Mouse (Mus musculus) T-helper 17 cell (primary cell): ENCODE data around the gene Camkk1.

Source experiments
- in situ Hi-C, 2 experiments: fragments of 300-600 bp; cut with MboI, MseI; formaldehyde crosslinking; loops; 1 replicate in 1 of 2; 2 replicates in 1 of 2; pipeline ENCODE4 v1.15.1; 2025; ENCODE audit warnings: high pct_unique_total_duplicates in 2 of 2

The Camkk1 gene

DNA sequence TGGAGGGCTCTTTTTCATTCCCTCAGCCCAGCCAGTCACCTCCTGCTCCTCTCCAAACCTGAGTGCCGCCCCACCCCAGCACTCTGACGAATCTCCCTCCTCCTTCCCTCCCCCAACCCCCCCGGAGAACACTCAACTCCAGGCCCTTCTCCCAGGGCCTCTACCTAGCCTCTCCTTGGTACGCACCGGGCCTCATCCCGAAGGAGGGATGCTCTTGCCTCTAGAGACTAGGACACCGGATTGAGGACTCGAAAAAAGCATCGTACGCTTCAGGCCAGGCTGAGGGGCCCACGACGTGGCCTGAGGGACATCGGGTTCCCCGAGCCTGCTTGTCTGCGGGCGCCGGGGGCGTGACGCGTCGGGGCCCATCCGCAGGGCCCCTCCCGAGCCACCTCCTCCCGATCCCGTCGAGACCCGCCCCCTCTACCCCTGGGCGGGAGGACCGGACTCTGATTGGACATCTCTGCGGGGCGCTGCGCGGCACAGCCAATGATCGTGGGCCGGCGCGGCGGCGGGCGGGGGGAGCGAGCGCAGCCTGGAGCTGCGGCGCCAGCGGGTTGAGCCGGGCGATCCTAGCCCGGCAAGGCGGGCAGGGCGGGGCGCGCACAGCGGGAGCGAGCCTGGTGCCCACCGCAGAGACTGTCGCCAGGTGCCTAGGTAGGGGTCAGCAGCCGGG, at the start of gene Camkk1:
TSS of gene Camkk1 (plus strand) at position 538 of the 676 bp plus-strand sequence.
- in situ Hi-C loops: no loop called here

- in situ Hi-C loops: no loop called here
These were observed 43.8 kb upstream of the Camkk1 start for GRCm38 (mm10) chr11:72974995-72975503.

- in situ Hi-C loops: loop anchor here in 1 of 2 experiments (5.0 kb wide), 1 partner anchor 60 kb away; no protein-coding TSS in a partner anchor
These were observed 36.3 kb upstream of the Camkk1 start for GRCm38 (mm10) chr11:72982516-72982915.

DNA sequence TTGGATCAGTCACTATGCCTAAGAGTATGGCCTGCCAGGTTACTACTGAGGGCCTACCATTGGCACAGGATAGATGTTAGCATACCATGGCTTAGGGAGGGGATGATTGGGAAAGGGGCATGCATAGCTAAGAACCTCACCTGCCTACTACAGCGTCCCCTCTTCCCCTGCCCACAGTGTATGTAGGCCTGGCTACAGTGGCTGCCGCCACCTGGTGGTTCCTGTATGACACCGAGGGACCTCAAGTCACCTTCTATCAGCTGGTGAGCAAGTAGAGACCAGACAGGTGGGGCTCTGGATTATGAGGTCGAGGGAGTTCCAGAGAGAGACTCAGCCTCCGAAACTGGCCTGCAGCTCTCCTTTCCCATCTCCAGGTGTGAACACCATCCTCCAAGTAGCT, 35.5 kb upstream of the Camkk1 start:
- in situ Hi-C loops: loop anchor here in 1 of 2 experiments (5.0 kb wide), 1 partner anchor 61 kb away; no protein-coding TSS in a partner anchor

GRCm38 (mm10) chr11:72986745-72987144, 32.1 kb upstream of the Camkk1 start:
- in situ Hi-C loops: no loop called here

GRCm38 (mm10) chr11:72987234-72987633, 31.6 kb upstream of the Camkk1 start:
- in situ Hi-C loops: no loop called here

DNA sequence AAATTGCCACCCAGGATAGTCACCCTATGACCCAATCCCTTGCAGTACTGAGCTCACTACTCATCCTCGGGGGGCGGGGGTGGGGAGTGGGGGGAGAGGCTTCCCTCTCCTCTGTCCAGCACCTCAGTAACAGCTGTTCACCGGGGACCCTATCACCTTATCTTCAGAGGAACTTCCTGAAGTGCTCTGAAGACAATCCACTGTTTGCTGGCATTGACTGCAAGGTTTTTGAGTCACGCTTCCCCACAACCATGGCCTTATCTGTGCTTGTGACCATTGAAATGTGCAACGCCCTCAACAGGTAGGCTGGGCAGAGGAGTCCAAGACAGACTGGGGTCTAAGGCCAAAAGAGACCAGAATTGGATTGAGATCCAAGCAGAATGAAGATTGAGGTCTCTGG, 31.0 kb upstream of the Camkk1 start:
- in situ Hi-C loops: no loop called here

DNA sequence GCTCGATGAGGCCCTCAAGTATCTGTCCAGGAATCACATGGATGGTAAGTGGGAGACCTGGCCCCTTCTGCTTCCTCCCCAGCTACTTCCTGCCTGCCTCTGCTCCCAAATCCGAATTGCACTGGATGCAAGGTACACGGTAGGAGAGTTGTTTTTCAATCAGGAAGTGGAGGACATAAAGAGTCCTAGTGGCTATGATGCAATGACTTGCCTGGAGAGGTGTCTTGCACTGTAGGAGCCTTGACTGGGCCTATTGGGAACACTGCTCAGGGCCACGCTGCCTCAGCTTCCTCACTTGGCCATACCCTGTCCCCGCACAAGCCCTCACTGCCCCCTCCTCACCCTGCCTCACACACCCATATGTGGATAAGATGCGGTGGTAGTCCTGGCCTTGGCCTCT, 29.8 kb upstream of the Camkk1 start:
- in situ Hi-C loops: no loop called here

GRCm38 (mm10) chr11:72990688-72991087, 28.1 kb upstream of the Camkk1 start:
- in situ Hi-C loops: no loop called here

DNA sequence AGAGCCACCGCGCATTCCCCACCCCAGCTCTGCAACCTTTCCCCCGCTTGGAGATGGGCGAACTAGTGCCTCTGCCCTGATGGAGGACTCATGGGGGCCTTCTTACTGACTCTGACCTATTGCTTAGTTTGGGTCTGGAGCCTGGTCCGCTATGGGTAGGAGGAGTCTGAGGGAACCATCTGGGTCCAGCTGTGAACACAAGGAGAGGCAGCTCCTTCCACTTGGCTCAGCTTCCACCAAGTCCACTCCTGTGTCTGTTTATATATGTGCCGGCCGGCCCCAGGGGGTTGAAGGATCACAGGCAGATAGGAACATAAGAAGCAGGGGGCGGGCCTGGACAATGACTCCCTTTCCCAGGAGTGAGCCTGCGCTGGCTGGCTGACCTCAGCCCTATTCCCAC, 26.8 kb upstream of the Camkk1 start:
- in situ Hi-C loops: no loop called here

GRCm38 (mm10) chr11:72996346-72996745, 22.5 kb upstream of the Camkk1 start:
- in situ Hi-C loops: no loop called here

DNA sequence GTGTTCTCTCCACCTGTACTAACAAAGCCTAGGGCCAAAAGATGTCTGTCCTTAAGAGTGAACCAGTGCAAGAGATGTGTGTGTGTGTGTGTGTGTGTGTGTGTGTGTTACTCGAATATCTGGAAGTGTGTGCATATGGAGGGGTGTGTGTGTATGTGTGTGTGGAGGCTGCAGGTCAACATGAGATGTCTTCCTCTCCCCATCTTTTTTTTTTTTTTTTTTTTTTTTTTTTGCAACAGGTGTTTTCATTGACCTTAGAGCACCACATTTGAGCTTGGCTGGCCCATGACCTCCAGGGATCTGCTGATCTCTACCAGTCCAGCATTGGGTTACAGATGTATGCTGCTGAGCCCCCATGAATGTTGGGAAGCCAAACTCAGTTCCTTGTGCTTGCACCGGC, 22.0 kb upstream of the Camkk1 start:
- in situ Hi-C loops: no loop called here

GRCm38 (mm10) chr11:72997529-72998326, 21.1 kb upstream of the Camkk1 start:
- in situ Hi-C loops: no loop called here

DNA sequence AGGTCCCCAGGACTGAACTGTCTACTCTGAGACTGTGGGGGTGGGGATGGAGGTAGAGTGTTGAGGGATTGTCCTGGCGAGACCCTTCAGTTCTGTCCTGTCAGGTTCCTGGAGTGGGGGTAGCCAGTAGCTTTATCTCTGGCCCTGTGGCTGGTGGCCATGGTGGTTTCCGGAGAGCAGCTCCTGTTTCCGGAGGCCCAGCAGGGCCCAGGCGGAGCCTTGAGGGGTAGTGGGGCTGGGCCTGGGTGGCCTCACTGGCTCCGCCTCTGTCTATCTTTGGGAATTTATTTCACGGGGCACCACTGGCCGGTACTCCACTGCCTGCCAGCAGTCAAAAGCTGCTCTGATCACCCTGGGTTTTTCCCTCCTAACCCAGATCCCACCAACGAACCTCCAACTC, 20.0 kb upstream of the Camkk1 start, which contains the start of gene P2rx1:
TSS of gene P2rx1 (plus strand) at position 333 of the 400 bp plus-strand sequence.
- in situ Hi-C loops: no loop called here

DNA sequence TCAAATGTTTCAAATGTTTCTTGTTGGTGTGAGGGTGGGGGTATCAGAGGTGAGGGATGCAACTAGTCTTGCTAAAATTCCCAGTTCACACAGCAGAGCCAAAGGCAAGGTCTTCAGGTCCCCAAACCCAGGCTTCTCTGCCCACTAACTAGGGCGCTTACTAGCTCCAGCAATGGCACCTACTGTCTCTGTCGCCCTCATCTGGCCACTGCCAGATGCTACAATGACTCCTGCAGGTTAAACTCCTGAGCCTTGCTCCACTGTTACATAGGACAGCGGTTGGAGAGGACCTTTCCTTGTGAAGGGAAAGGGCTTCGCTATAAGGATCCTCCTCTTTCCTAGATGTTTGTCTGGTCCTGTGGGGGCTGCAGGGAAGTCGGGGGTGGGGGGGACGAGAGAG, 17.8 kb upstream of the Camkk1 start:
- in situ Hi-C loops: loop anchor here (5.0 to 10.0 kb wide), 3 partner anchors 36 to 1676 kb away; no protein-coding TSS in a partner anchor

DNA sequence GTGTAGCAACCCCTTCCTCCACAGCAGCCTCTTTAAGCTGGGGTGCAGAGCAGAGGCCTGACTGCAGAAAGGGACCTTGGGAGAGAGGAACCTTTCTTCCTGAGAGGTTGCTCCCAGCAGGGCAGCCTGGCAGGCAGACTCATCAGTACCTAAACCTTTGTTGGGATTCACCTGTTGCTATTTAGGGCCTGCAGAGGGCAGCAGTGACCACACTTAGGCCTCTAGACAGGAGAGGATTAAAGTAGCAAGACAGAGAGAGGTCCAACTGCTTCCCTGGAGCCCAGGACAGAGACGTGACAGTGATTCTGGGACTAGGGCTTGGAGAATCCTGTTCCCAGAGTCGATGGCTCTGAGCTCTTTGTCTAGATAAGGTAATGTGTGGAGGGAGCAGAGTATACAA, 12.4 kb upstream of the Camkk1 start:
- in situ Hi-C loops: loop anchor here in 1 of 2 experiments (10.0 kb wide), 1 partner anchor 1682 kb away; no protein-coding TSS in a partner anchor

GRCm38 (mm10) chr11:73007113-73007512, 11.7 kb upstream of the Camkk1 start:
- in situ Hi-C loops: loop anchor here in 1 of 2 experiments (10.0 kb wide), 1 partner anchor 1682 kb away; no protein-coding TSS in a partner anchor

GRCm38 (mm10) chr11:73007698-73008481, 10.9 kb upstream of the Camkk1 start:
- in situ Hi-C loops: loop anchor here in 1 of 2 experiments (10.0 kb wide), 1 partner anchor 1683 kb away; no protein-coding TSS in a partner anchor

DNA sequence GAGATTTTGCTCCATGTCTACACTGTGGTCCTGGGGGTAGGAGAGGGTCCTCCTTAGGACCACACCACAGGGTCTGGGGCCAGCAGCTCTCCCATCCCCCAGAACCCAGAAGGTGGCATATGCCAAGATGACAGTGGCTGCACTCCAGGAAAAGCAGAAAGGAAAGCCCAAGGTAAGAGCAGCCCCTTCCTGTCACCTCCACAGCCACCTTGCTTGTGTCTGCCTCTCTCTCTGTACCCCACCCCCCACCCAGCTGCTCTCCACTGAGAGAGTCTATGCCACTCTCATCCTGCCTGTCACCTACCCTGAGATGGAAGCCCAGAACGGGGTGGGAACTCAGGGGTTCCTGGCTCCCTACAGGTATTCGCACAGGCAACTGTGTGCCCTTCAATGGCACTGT, 10.0 kb upstream of the Camkk1 start:
- in situ Hi-C loops: loop anchor here in 1 of 2 experiments (10.0 kb wide), 1 partner anchor 1684 kb away; no protein-coding TSS in a partner anchor

GRCm38 (mm10) chr11:73009531-73010274, 9.1 kb upstream of the Camkk1 start:
- in situ Hi-C loops: loop anchor here in 1 of 2 experiments (5.0 to 10.0 kb wide), 2 partner anchors 38 to 1685 kb away; partner anchors contain the start of gene Ncbp3
